Mouse (Mus musculus): ENCODE data around the gene Ptchd4. TPM values are rescaled to one million over a fixed set of nuclear protein-coding genes. Genes with fewer than 3 reads are reported as not detected.

The Ptchd4 gene
- total and polyA plus RNA-seq, 3 experiments, result not detected

GRCm38 (mm10) chr17:42530147-42530546, 214.4 kb downstream of the Ptchd4 start:
- Histone ChIP-seq H3K4me3 (no peak overlapping the region), H3K79me2 (replicated peaks; ENCODE audit: control insufficient read depth, insufficient read depth, low read length) (no peaks in the 10 kb centered on the region), H3K27ac (no peak overlapping the region), H3K36me3 (ENCODE audit: control insufficient read depth, insufficient read depth, low read length) (no peaks in the 10 kb centered on the region), H3K4me1 (ENCODE audit: control insufficient read depth, insufficient read depth, low read length) (no peaks in the 10 kb centered on the region), H3K9ac (ENCODE audit: low read depth, low read length) (no peak overlapping the region), H3K27me3 (ENCODE audit: control insufficient read depth, insufficient read depth, low read length) (no peaks in the 10 kb centered on the region)
- no peak for TF ChIP-seq CTCF (IDR thresholded peaks at IDR 0.05)
- TF ChIP-seq POLR2A (IDR thresholded peaks at IDR 0.05; ENCODE audit: insufficient read depth, low read depth, low read length), result no peak
- no peak for TF ChIP-seq EP300 (IDR thresholded peaks at IDR 0.05; ENCODE audit: insufficient read depth, low read depth, low read length)
- intact Hi-C loops (cut with DNase I), result no loop called here
- 57% methylated on average over 5 of the region's 5 CpGs for WGBS
- no peak for DNase-seq

- no peak for TF ChIP-seq POLR2A (IDR thresholded peaks at IDR 0.05; ENCODE audit: insufficient read depth, low read depth, low read length)
- no peak for TF ChIP-seq CTCF (IDR thresholded peaks at IDR 0.05)
- no peak for TF ChIP-seq EP300 (IDR thresholded peaks at IDR 0.05; ENCODE audit: insufficient read depth, low read depth, low read length)
- Histone ChIP-seq H3K79me2 (replicated peaks; ENCODE audit: control insufficient read depth, insufficient read depth, low read length) (no peaks in the 10 kb centered on the region), H3K36me3 (ENCODE audit: control insufficient read depth, insufficient read depth, low read length) (no peaks in the 10 kb centered on the region), H3K27me3 (ENCODE audit: control insufficient read depth, insufficient read depth, low read length) (no peaks in the 10 kb centered on the region), H3K27ac (no peak overlapping the region), H3K4me1 (ENCODE audit: control insufficient read depth, insufficient read depth, low read length) (no peaks in the 10 kb centered on the region), H3K9ac (ENCODE audit: low read depth, low read length) (no peak overlapping the region), H3K4me3 (no peak overlapping the region)
- intact Hi-C loops (cut with DNase I), result no loop called here
- WGBS, result 81% methylated on average over 2 of the region's 2 CpGs
- DNase-seq, result no peak
Measured at GRCm38 (mm10) chr17:42549578-42549977, 233.8 kb downstream of the Ptchd4 start.
